ENCODE assay signal across 8 mouse cellular contexts in the genomic region with DNA sequence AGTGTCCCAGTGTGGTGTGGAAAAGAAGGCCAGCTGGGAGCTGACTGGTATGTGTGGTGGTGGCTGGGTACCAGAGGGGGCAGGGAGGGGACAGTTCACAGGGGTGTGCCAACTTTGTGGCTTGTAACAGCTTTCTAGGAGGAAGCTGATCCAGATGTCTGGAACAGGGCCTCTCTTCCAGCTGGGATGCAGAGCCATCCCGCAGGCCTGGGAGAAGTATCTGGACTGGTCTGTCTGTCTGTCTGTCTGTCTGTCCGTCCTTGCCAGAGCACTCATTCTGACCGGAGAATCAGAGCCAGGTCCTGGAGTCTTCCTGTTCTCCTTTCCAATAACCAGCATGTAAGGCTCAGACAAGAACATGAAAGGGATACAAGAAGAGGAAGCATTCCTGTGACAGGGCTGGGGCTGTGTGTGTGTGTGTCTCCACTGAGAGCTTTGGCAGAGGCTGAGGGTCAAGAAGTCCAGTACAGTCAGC. TPM values are rescaled to one million over a fixed set of nuclear protein-coding genes. Genes with fewer than 3 reads are reported as not detected.
DNase-seq lines count a peak whose midpoint lies in the region; ATAC-seq and TF ChIP-seq lines count a peak whose summit lies in the region.

No protein-coding gene starts in this region.

- H3K27me3 ChIP-seq in liver, adult 2 months (ENCODE audit: control insufficient read depth, insufficient read depth, low read length), result no peaks in the 10 kb centered on the region
- H3K27me3 ChIP-seq in liver, embryonic 11.5 days (replicated peaks; ENCODE audit: control insufficient read depth, insufficient read depth, low read length), result no peaks in the 10 kb centered on the region

- no peak for TF ChIP-seq CTCF in liver, adult 2 months (IDR thresholded peaks at IDR 0.05; ENCODE audit: low read depth, low read length)

- intact Hi-C loops in heart, postnatal 36 days (cut with DNase I), result no loop called here

- 0 out of 2 replicates have a peak, but pooled peaks cover 2% of the 10 kb centered on the region for H3K4me1 ChIP-seq in liver, adult 2 months (ENCODE audit: control insufficient read depth, insufficient read depth, low read length)
- H3K4me1 ChIP-seq in liver, embryonic 11.5 days (replicated peaks; ENCODE audit: control insufficient read depth, insufficient read depth, low read length), result peaks cover 12% of the 10 kb centered on the region

- WGBS in liver, adult 2 months, result 56% methylated on average over 3 of the region's 3 CpGs
- 65% methylated on average over 3 of the region's 3 CpGs for WGBS in liver, embryonic 11.5 days

- DNase-seq in cerebellum, postnatal 10 days, result peak; percentile 26 to 39
- no peak for DNase-seq in cerebellum, adult 9-10 months
- peak; percentile 37 for DNase-seq in liver, adult 2 months (ENCODE audit: extremely low read depth, low read depth, low spot score)
- no peak for DNase-seq in liver, embryonic 11.5 days (ENCODE audit: low spot score)
- peak; percentile 20 to 25 for DNase-seq in heart, postnatal 36 days
- DNase-seq in testis, postnatal 14 days (ENCODE audit: low spot score), result peak; percentile 41
- no peak for DNase-seq in cerebellum, postnatal 25 days
- DNase-seq in layer of hippocampus, adult 9-10 months (ENCODE audit: low spot score), result no peak

- no peak overlapping the region for H3K9ac ChIP-seq in liver, adult 2 months (ENCODE audit: low read depth, low read length)
- no peak overlapping the region for H3K9ac ChIP-seq in liver, embryonic 11.5 days (ENCODE audit: low read depth, low read length)

- H3K9me3 ChIP-seq in liver, embryonic 11.5 days (ENCODE audit: control insufficient read depth, low read length), result no peaks in the 10 kb centered on the region

- H3K36me3 ChIP-seq in liver, adult 2 months (ENCODE audit: control insufficient read depth, insufficient read depth, low read length), result peaks cover 1% of the 10 kb centered on the region; the same call in 1 of the 2 replicates
- H3K36me3 ChIP-seq in liver, embryonic 11.5 days (ENCODE audit: control insufficient read depth, insufficient read depth, low read length), result no peaks in the 10 kb centered on the region; the same call in 1 of the 2 replicates

- H3K27ac ChIP-seq in liver, adult 2 months (replicated peaks; ENCODE audit: insufficient read depth, low read depth, low read length), result no peak overlapping the region
- no peak overlapping the region for H3K27ac ChIP-seq in liver, embryonic 11.5 days (ENCODE audit: low read depth, low read length)

- ATAC-seq in liver, embryonic 11.5 days (replicated peaks; ENCODE audit: low FRiP score), result no peak

- no peak overlapping the region for H3K4me3 ChIP-seq in liver, adult 2 months (ENCODE audit: insufficient read depth, low read depth, low read length)
- H3K4me3 ChIP-seq in liver, embryonic 11.5 days (ENCODE audit: low read depth, low read length), result no peak overlapping the region

- no peak for TF ChIP-seq POLR2A in liver, adult 2 months (IDR thresholded peaks at IDR 0.05; ENCODE audit: extremely low read depth, insufficient read depth, low read length)

- H3K4me2 ChIP-seq in liver, embryonic 11.5 days, result no peak overlapping the region

- H3K79me2 ChIP-seq in liver, adult 2 months (ENCODE audit: control insufficient read depth, insufficient read depth, low read length), result no peaks in the 10 kb centered on the region

RNA-seq across cellular contexts. Expression of a gene that starts 38.0 kb away (rescaled TPM):
- 54.2 and 58.3 TPM in 2 replicates for total RNA-seq in liver, adult 2 months (2014; rRNA removed)
- 31.7 and 37.9 TPM in 2 replicates for polyA plus RNA-seq in liver, adult 2 months (2012; rRNA removed)
- polyA plus RNA-seq in liver, embryonic 11.5 days (2014; fragmentation: Nextera tagmentation; extraction: Ambion mirVana), result 108 and 115 TPM in 2 replicates
- 100 to 1,000 TPM; 201 to 208 TPM for total RNA-seq in heart, postnatal 36 days (2021)

Comparison
In these comparisons a context has a peak if more than half of its experiments do, and no peak if none do; other contexts are left out.
1. DNase-seq: peak in cerebellum, postnatal 10 days (2 of 2), liver, adult 2 months (single experiment), heart, postnatal 36 days (2 of 2) and testis, postnatal 14 days (single experiment); none in cerebellum, adult 9-10 months (single experiment), liver, embryonic 11.5 days (single experiment), cerebellum, postnatal 25 days (0 of 2) and layer of hippocampus, adult 9-10 months (single experiment).